Mouse (Mus musculus): Measurements from ENCODE around the gene Samd10. TPM values are rescaled to one million over a fixed set of nuclear protein-coding genes. Genes with fewer than 3 reads are reported as not detected.

Samd10 gene
- total RNA-seq, 1 experiment from 2014 or later, result 1.8 TPM

GRCm38 (mm10) chr2:181593042-181593421 lies 6.0 kb downstream of the Samd10 start:
- ATAC-seq (replicated peaks; ENCODE audit: low read depth, poor library complexity, severe bottlenecking), result peak; percentile 42

GRCm38 (mm10) chr2:181592231-181593041 lies 6.6 kb downstream of the Samd10 start, which contains the start of gene Zfp512b:
Zfp512b (minus strand) TSS chr2:181592803.
- peak; percentile 23 for ATAC-seq (replicated peaks; ENCODE audit: low read depth, poor library complexity, severe bottlenecking)

GRCm38 (mm10) chr2:181591528-181592085 lies 7.4 kb downstream of the Samd10 start, which contains the start of gene Prpf6:
Prpf6 (plus strand) TSS chr2:181591868.
- ATAC-seq (replicated peaks; ENCODE audit: low read depth, poor library complexity, severe bottlenecking), result peak; percentile 13; the same call in 1 of the 2 replicates

- ATAC-seq (replicated peaks; ENCODE audit: low read depth, poor library complexity, severe bottlenecking), result no peak
Measured at GRCm38 (mm10) chr2:181590471-181590870, 8.5 kb downstream of the Samd10 start.

- no peak for ATAC-seq (replicated peaks; ENCODE audit: low read depth, poor library complexity, severe bottlenecking)
Measured at GRCm38 (mm10) chr2:181589732-181590105, 9.3 kb downstream of the Samd10 start.

GRCm38 (mm10) chr2:181589011-181589731 lies 9.8 kb downstream of the Samd10 start:
- no peak for ATAC-seq (replicated peaks; ENCODE audit: low read depth, poor library complexity, severe bottlenecking)

GRCm38 (mm10) chr2:181588229-181588780 lies 10.7 kb downstream of the Samd10 start:
- no peak for ATAC-seq (replicated peaks; ENCODE audit: low read depth, poor library complexity, severe bottlenecking)

- ATAC-seq (replicated peaks; ENCODE audit: low read depth, poor library complexity, severe bottlenecking), result no peak
Measured at GRCm38 (mm10) chr2:181587796-181588195, 11.2 kb downstream of the Samd10 start.

- no peak for ATAC-seq (replicated peaks; ENCODE audit: low read depth, poor library complexity, severe bottlenecking)
Measured at GRCm38 (mm10) chr2:181586124-181586523, 12.9 kb downstream of the Samd10 start.

GRCm38 (mm10) chr2:181585506-181585905 lies 13.5 kb downstream of the Samd10 start:
- ATAC-seq (replicated peaks; ENCODE audit: low read depth, poor library complexity, severe bottlenecking), result no peak

- no peak for ATAC-seq (replicated peaks; ENCODE audit: low read depth, poor library complexity, severe bottlenecking)
Measured at GRCm38 (mm10) chr2:181584411-181584942, 14.5 kb downstream of the Samd10 start, which contains the start of gene Uckl1. Uckl1 (minus strand) TSS chr2:181584892.

- no peak for ATAC-seq (replicated peaks; ENCODE audit: low read depth, poor library complexity, severe bottlenecking)
Measured at GRCm38 (mm10) chr2:181583460-181584257, 15.4 kb downstream of the Samd10 start.

GRCm38 (mm10) chr2:181582939-181583338 lies 16.1 kb downstream of the Samd10 start:
- no peak for ATAC-seq (replicated peaks; ENCODE audit: low read depth, poor library complexity, severe bottlenecking)

GRCm38 (mm10) chr2:181582358-181582757 lies 16.7 kb downstream of the Samd10 start:
- ATAC-seq (replicated peaks; ENCODE audit: low read depth, poor library complexity, severe bottlenecking), result no peak

GRCm38 (mm10) chr2:181581402-181582120 lies 17.5 kb downstream of the Samd10 start:
- peak; percentile 59 for ATAC-seq (replicated peaks; ENCODE audit: low read depth, poor library complexity, severe bottlenecking)

GRCm38 (mm10) chr2:181581016-181581401 lies 18.0 kb downstream of the Samd10 start:
- peak; percentile 87 for ATAC-seq (replicated peaks; ENCODE audit: low read depth, poor library complexity, severe bottlenecking)

- ATAC-seq (replicated peaks; ENCODE audit: low read depth, poor library complexity, severe bottlenecking), result no peak
Measured at GRCm38 (mm10) chr2:181580131-181580772, 18.8 kb downstream of the Samd10 start.

GRCm38 (mm10) chr2:181579681-181580080 lies 19.3 kb downstream of the Samd10 start:
- no peak for ATAC-seq (replicated peaks; ENCODE audit: low read depth, poor library complexity, severe bottlenecking)
